Mouse (Mus musculus): ENCODE measurements around the gene Slc27a4. TPM values are rescaled to one million over a fixed set of nuclear protein-coding genes. Genes with fewer than 3 reads are reported as not detected.

The Slc27a4 gene
- polyA plus RNA-seq, 1 experiment from 2014 or later = 10.6 TPM

DNA sequence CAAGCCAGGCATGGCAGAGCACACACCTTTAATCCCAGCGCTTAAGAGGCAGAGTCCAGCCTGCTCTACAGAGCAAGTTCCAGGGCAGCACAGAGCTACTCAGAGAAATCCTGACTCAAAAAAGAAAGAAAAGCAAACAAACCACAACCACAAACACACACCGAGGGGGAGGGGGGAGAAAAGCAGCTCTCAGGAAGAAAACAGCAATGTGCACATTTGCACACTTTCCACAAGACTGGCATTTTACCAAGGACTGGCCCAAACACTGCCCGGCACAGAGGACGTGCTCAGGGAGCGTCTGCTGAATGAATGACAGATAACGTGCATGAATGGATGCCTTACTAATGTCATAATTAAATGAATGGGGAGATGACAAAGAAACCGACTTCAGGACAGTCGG is 46.6 kb downstream of the Slc27a4 start:
- WGBS = 65% methylated on average over 8 of the region's 8 CpGs

DNA sequence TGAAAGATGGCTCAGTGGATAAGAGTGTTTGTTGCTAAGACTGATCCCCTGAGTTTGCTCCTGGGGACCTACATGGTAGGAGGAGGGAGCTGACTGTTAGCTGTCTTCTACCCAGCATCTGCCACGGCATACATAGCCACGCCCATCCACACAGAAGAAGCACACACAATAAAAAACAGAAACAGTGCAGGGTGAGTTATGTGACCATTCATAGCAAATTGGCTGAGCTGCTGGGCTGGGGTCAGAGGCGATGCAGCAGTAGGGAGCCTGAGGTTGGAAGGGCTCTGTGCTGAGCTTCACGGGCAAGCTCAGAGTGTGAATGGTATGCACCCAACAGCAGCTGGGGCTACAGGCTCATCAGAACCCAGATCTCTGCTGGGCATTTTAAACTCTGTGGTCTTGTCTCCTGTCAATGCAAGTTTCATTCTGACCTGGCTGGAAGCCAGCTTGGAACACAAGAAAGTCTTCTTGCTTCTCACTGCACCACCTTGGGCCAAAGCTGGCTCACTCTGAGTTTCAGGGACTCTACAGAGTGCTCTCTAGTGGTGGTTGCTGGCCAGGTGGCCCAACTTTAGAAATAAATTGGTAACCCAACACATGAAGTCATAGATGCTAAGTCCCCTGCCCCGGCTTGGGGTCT is 47.5 kb downstream of the Slc27a4 start:
- no peak overlapping the region for H3K4me3 ChIP-seq (ENCODE audit: low read length)
- H3K9me3 ChIP-seq (replicated peaks; ENCODE audit: control insufficient read depth, low read length) = no peaks in the 10 kb centered on the region
- H3K27ac ChIP-seq (ENCODE audit: low read length) = no peak overlapping the region
- no peak overlapping the region for H3K4me2 ChIP-seq (ENCODE audit: low read depth, low read length)
- H3K36me3 ChIP-seq (ENCODE audit: control insufficient read depth, insufficient read depth) = no peaks in the 10 kb centered on the region
- WGBS = 52% methylated on average over 5 of the region's 5 CpGs
- 0 out of 2 replicates have a peak, but pooled peaks cover 3% of the 10 kb centered on the region for H3K4me1 ChIP-seq (ENCODE audit: control insufficient read depth, insufficient read depth, low read length)
- H3K27me3 ChIP-seq (ENCODE audit: control insufficient read depth, insufficient read depth, low read length) = peaks cover 26% of the 10 kb centered on the region
- H3K9ac ChIP-seq (ENCODE audit: low read length) = no peak overlapping the region
- ATAC-seq (replicated peaks; ENCODE audit: extremely low read depth, insufficient read depth, low FRiP score) = no peak

More for the DNA sequence above, 46.6 kb downstream of the Slc27a4 start:
- no peak overlapping the region for H3K27ac ChIP-seq (ENCODE audit: low read length)
- H3K27me3 ChIP-seq (ENCODE audit: control insufficient read depth, insufficient read depth, low read length) = peaks cover 35% of the 10 kb centered on the region
- no peak overlapping the region for H3K4me3 ChIP-seq (ENCODE audit: low read length)
- no peak for ATAC-seq (replicated peaks; ENCODE audit: extremely low read depth, insufficient read depth, low FRiP score)
- H3K4me1 ChIP-seq (ENCODE audit: control insufficient read depth, insufficient read depth, low read length) = 0 out of 2 replicates have a peak, but pooled peaks cover 3% of the 10 kb centered on the region
- H3K36me3 ChIP-seq (ENCODE audit: control insufficient read depth, insufficient read depth) = no peaks in the 10 kb centered on the region
- H3K9me3 ChIP-seq (replicated peaks; ENCODE audit: control insufficient read depth, low read length) = no peaks in the 10 kb centered on the region
- no peak overlapping the region for H3K9ac ChIP-seq (ENCODE audit: low read length)
- no peak overlapping the region for H3K4me2 ChIP-seq (ENCODE audit: low read depth, low read length)

DNA sequence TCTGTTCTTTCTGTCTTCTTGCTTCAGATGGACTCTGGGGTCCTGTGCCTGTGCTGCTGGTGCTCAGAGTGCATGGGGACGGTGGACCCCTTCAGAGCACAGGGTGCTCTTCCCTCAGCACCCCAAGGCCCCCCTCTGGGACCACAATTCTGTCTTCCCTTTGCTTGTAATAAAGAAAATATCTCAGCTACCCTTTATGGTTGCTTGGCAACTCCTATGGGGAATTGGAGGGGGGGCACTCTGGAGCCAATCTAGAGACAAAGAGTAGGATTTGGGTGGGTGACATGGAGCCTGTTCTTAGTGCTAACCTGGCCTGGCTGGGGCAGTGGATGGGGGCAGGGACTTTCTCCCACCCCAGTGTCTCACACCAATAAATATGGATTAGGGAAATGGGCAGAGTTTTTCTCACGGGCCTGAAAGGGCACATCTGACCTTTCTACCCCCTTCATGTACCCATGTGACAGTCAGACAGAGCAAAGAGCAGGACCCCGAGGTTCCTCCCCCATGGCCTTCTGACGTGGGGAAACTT is 50.6 kb downstream of the Slc27a4 start:
- Histone ChIP-seq H3K4me3 (ENCODE audit: low read length) (no peak overlapping the region), H3K4me1 (ENCODE audit: control insufficient read depth, insufficient read depth, low read length) (no peaks in the 10 kb centered on the region), H3K27me3 (ENCODE audit: control insufficient read depth, insufficient read depth, low read length) (no peaks in the 10 kb centered on the region), H3K9me3 (replicated peaks; ENCODE audit: control insufficient read depth, low read length) (no peaks in the 10 kb centered on the region), H3K36me3 (ENCODE audit: control insufficient read depth, insufficient read depth) (no peaks in the 10 kb centered on the region), H3K27ac (ENCODE audit: low read length) (no peak overlapping the region), H3K4me2 (ENCODE audit: low read depth, low read length) (no peak overlapping the region), H3K9ac (ENCODE audit: low read length) (no peak overlapping the region)
- WGBS = 43% methylated on average over 4 of the region's 4 CpGs
- no peak for ATAC-seq (replicated peaks; ENCODE audit: extremely low read depth, insufficient read depth, low FRiP score)

DNA sequence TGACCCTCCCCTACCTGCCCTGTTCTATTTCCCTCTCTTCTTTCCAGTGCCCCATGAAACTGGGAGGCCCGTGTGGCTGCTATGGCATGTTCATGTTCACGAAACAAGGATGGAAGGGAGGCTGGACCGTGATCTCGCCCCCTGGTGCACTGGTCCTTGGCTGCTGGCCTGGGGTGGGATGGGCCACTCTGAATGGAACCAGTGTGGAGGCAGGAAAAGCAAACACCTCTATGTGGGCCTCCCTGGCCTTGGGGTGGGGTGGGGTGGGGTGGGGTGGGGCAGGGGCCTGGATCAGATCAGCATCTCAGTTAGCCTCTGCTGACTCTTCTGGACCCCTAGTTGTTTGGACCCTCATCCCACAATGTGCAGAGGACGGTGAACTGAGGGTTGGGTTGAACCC is 51.3 kb downstream of the Slc27a4 start:
- WGBS = 70% methylated on average over 5 of the region's 5 CpGs
- Histone ChIP-seq H3K4me1 (ENCODE audit: control insufficient read depth, insufficient read depth, low read length) (no peaks in the 10 kb centered on the region), H3K9me3 (replicated peaks; ENCODE audit: control insufficient read depth, low read length) (no peaks in the 10 kb centered on the region), H3K9ac (ENCODE audit: low read length) (no peak overlapping the region), H3K4me3 (ENCODE audit: low read length) (no peak overlapping the region), H3K27ac (ENCODE audit: low read length) (no peak overlapping the region), H3K36me3 (ENCODE audit: control insufficient read depth, insufficient read depth) (no peaks in the 10 kb centered on the region), H3K27me3 (ENCODE audit: control insufficient read depth, insufficient read depth, low read length) (no peaks in the 10 kb centered on the region), H3K4me2 (ENCODE audit: low read depth, low read length) (no peak overlapping the region)
- ATAC-seq (replicated peaks; ENCODE audit: extremely low read depth, insufficient read depth, low FRiP score) = no peak

DNA sequence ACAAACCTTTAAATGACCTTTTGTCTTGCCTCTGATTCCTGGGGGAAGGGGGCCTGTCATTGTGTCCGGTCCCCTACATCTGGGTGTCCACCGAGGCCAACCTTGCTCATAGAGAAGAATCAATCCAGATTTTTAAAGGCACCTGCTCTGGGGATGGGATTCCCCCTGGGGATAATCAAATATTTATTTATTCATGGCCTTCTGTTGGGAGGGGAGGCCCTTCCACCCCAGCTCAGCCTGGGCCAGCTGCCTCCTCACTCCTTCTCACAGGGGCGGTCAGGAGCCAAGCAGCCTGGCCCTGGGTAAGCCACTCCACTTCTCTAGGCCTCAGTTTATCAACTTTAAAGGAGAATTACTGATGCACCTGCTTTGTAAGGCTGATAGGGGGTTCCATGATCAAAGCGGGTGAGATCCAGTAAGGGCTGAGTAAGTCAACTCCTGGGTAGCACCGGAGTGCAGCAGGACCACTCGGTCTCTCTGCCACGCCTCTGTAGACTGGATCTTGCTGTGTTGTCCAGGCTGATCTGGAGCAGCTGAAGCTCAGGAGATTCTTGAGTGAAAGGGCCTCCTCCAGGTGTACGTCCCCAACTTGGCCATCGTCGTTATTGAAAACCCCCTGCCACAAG is 53.3 kb downstream of the Slc27a4 start:
- no peak overlapping the region for H3K4me2 ChIP-seq (ENCODE audit: low read depth, low read length)
- no peaks in the 10 kb centered on the region for H3K27me3 ChIP-seq (ENCODE audit: control insufficient read depth, insufficient read depth, low read length)
- no peaks in the 10 kb centered on the region for H3K9me3 ChIP-seq (replicated peaks; ENCODE audit: control insufficient read depth, low read length)
- H3K36me3 ChIP-seq (ENCODE audit: control insufficient read depth, insufficient read depth) = no peaks in the 10 kb centered on the region
- WGBS = 79% methylated on average over 10 of the region's 10 CpGs
- no peaks in the 10 kb centered on the region for H3K4me1 ChIP-seq (ENCODE audit: control insufficient read depth, insufficient read depth, low read length)
- H3K27ac ChIP-seq (ENCODE audit: low read length) = no peak overlapping the region
- no peak for ATAC-seq (replicated peaks; ENCODE audit: extremely low read depth, insufficient read depth, low FRiP score)
- no peak overlapping the region for H3K4me3 ChIP-seq (ENCODE audit: low read length)
- no peak overlapping the region for H3K9ac ChIP-seq (ENCODE audit: low read length)

DNA sequence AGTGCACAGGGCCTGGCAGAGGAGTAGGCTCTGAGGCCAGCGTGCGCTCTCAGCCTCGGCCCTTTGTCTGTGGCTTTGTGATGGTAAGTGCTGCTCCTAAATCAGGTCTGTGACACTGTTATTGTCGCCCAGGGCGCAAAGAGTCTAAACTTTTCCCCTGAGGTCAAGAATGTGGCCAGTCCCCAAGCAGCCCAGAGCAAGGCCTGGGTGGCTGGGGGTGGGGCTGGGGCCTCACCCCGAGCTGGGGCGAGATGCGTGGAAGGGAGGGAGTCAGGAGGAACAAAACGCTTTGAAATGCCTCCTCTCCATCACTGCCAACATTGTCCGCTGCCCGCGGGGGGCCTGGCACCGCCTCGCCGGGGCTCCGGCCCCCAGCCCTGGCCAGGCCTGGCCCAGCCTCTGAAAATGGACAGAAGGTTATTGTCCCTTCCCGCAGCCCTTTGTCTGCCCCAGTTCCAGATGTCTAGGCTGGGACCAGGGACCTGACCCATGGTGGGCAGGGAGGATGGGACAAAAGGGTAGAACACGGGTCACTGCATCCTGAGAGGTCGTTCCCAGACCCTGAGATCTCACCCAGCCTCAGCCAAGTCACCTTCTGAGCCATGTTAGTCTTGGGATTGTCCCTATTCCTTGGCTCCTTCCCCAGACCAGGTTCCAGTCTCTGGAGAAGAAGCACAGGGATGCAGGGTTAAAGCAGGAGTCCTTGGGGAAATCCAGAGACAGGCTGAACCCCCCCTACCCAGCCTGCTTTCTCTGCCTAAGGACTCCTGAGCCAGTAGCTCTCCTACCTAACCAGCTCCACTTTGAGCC is 54.2 kb downstream of the Slc27a4 start:
- H3K4me1 ChIP-seq (ENCODE audit: control insufficient read depth, insufficient read depth, low read length) = no peaks in the 10 kb centered on the region
- H3K4me3 ChIP-seq (ENCODE audit: low read length) = no peak overlapping the region
- no peaks in the 10 kb centered on the region for H3K27me3 ChIP-seq (ENCODE audit: control insufficient read depth, insufficient read depth, low read length)
- no peak for ATAC-seq (replicated peaks; ENCODE audit: extremely low read depth, insufficient read depth, low FRiP score)
- H3K9ac ChIP-seq (ENCODE audit: low read length) = no peak overlapping the region
- no peaks in the 10 kb centered on the region for H3K36me3 ChIP-seq (ENCODE audit: control insufficient read depth, insufficient read depth)
- H3K4me2 ChIP-seq (ENCODE audit: low read depth, low read length) = no peak overlapping the region
- H3K9me3 ChIP-seq (replicated peaks; ENCODE audit: control insufficient read depth, low read length) = no peaks in the 10 kb centered on the region
- H3K27ac ChIP-seq (ENCODE audit: low read length) = no peak overlapping the region
- WGBS = 39% methylated on average over 19 of the region's 19 CpGs

DNA sequence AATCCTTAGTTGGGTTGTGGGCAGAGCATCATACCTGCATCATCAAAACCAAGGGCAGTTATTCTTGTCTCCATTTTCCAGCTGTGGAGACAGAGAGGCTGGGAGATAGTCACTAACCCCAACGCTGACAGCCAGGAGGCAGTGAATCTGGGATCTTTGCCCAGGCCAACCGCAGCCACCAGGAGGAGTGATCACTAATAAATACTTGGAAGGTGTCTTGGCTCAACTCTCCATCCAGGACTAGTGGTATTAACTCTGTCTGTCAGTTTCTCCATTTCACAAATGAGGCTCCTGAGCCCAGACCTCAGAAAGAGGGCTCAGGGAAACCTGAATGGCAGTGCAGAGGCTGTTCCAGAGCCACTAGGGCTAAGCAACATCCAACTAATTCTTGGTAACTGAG is 54.9 kb downstream of the Slc27a4 start:
- H3K9ac ChIP-seq (ENCODE audit: low read length) = no peak overlapping the region
- H3K9me3 ChIP-seq (replicated peaks; ENCODE audit: control insufficient read depth, low read length) = no peaks in the 10 kb centered on the region
- H3K4me2 ChIP-seq (ENCODE audit: low read depth, low read length) = no peak overlapping the region
- no peak overlapping the region for H3K27ac ChIP-seq (ENCODE audit: low read length)
- H3K36me3 ChIP-seq (ENCODE audit: control insufficient read depth, insufficient read depth) = no peaks in the 10 kb centered on the region
- no peak for ATAC-seq (replicated peaks; ENCODE audit: extremely low read depth, insufficient read depth, low FRiP score)
- 30% methylated on average over 2 of the region's 2 CpGs for WGBS
- no peak overlapping the region for H3K4me3 ChIP-seq (ENCODE audit: low read length)
- no peaks in the 10 kb centered on the region for H3K27me3 ChIP-seq (ENCODE audit: control insufficient read depth, insufficient read depth, low read length)
- no peaks in the 10 kb centered on the region for H3K4me1 ChIP-seq (ENCODE audit: control insufficient read depth, insufficient read depth, low read length)

DNA sequence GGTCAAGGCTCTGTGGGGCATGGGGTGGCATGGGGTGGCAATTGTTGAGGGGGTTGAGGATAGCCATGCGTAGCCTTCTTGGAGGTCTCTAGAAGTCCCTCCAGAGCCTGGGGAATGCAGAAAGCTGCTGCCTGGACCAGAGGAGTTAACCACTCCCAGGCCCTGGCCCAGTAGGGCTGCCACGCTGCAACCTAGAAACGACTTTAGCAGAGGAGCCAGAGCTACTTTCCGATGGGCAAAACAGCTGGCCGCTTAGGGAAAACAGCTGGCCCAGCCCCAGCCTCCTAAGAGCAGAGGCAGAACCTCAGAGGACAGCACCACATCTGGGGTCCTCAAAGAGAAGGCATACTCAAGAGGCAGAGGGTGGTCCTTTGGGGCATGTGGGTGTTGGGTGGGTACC is 55.5 kb downstream of the Slc27a4 start:
- WGBS = 70% methylated on average over 5 of the region's 5 CpGs
- ATAC-seq (replicated peaks; ENCODE audit: extremely low read depth, insufficient read depth, low FRiP score) = no peak
- no peaks in the 10 kb centered on the region for H3K27me3 ChIP-seq (ENCODE audit: control insufficient read depth, insufficient read depth, low read length)
- no peak overlapping the region for H3K27ac ChIP-seq (ENCODE audit: low read length)
- no peaks in the 10 kb centered on the region for H3K9me3 ChIP-seq (replicated peaks; ENCODE audit: control insufficient read depth, low read length)
- H3K4me3 ChIP-seq (ENCODE audit: low read length) = no peak overlapping the region
- no peak overlapping the region for H3K9ac ChIP-seq (ENCODE audit: low read length)
- no peak overlapping the region for H3K4me2 ChIP-seq (ENCODE audit: low read depth, low read length)
- no peaks in the 10 kb centered on the region for H3K4me1 ChIP-seq (ENCODE audit: control insufficient read depth, insufficient read depth, low read length)
- no peaks in the 10 kb centered on the region for H3K36me3 ChIP-seq (ENCODE audit: control insufficient read depth, insufficient read depth)

Measured in heart, embryonic 16.5 days (tissue).